Mouse (Mus musculus) frontal cortex, postnatal 36 days (tissue): ENCODE results near the gene Ascl1.
A peak's percentile ranks its signal among the peaks of the same experiment; 100 is the strongest.

Source experiments
- DNase-seq, 2 experiments: peaks; one replicate each; pipeline ENCODE4 v3.0.0; 2022; ENCODE audit warnings: low spot score in 2 of 2

Gene Ascl1

GRCm38 (mm10) chr10:87485721-87486620 lies 7.5 kb downstream of the Ascl1 start:
- peak; percentile 42 to 60 for DNase-seq

- DNase-seq, result peak in 1 of 2 experiments; percentile 44
These were observed 8.4 kb downstream of the Ascl1 start for GRCm38 (mm10) chr10:87484831-87485720.

- DNase-seq, result no peak
These were observed 15.6 kb downstream of the Ascl1 start for GRCm38 (mm10) chr10:87477895-87478294.

- no peak for DNase-seq
These were observed 18.5 kb downstream of the Ascl1 start for GRCm38 (mm10) chr10:87474971-87475370.

GRCm38 (mm10) chr10:87473475-87474131 lies 19.9 kb downstream of the Ascl1 start:
- DNase-seq, result no peak

- DNase-seq, result no peak
These were observed 42.7 kb downstream of the Ascl1 start for GRCm38 (mm10) chr10:87450777-87451176.

- no peak for DNase-seq
These were observed 44.1 kb downstream of the Ascl1 start for GRCm38 (mm10) chr10:87449368-87449767.

GRCm38 (mm10) chr10:87448257-87448656 lies 45.2 kb downstream of the Ascl1 start:
- no peak for DNase-seq

- peak; percentile 37 to 54 for DNase-seq
These were observed 45.7 kb downstream of the Ascl1 start for GRCm38 (mm10) chr10:87447754-87448095.

GRCm38 (mm10) chr10:87446829-87447753 lies 46.4 kb downstream of the Ascl1 start:
- peak in 1 of 2 experiments; percentile 6 for DNase-seq

- DNase-seq, result no peak
These were observed 47.2 kb downstream of the Ascl1 start for GRCm38 (mm10) chr10:87446139-87446828.
